In genomic region chr2:20642818-20643217, GRCm38 (mm10) we compare ENCODE assay signal across 16 mouse cellular contexts.
DNase-seq lines count a peak whose midpoint lies in the region; ATAC-seq and TF ChIP-seq lines count a peak whose summit lies in the region.
"Had no signal": no experiment of that assay in that cellular context is flagged by ENCODE, and none has a peak within 500 bp of the region (broad histone marks: within the 10 kb centered on the region; RNA-seq: fewer than 3 reads in every experiment).

No protein-coding gene starts in this region.

- in situ Hi-C loops in ES-E14 (cut with MboI; ENCODE audit: low sequenced_read_pairs in 2 of 2, unreplicated experiment in 2 of 2), result no loop called here

- DNase-seq in limb, embryonic 10.5 days (ENCODE audit: low spot score), result no peak
- no peak for DNase-seq in ES-E14 (ENCODE audit: low read depth, low spot score)
- DNase-seq in embryonic facial prominence, embryonic 10.5 days (ENCODE audit: low spot score), result peak; percentile 11
- DNase-seq in gastrocnemius, postnatal 25 days, result peak; percentile 87
- DNase-seq in layer of hippocampus, postnatal 14 days (ENCODE audit: low spot score in 2 of 2), result no peak
- no peak for DNase-seq in thymus, postnatal 14 days
- DNase-seq in urinary bladder, adult 2 months (ENCODE audit: low spot score), result no peak
- DNase-seq: cerebellum, adult 18-20 months; forebrain, postnatal 0 days; lung, postnatal 4 days; right cerebral cortex, postnatal 14 days had no signal

- H3K27me3 ChIP-seq in limb, embryonic 13.5 days, result no peaks in the 10 kb centered on the region
- no peaks in the 10 kb centered on the region for H3K27me3 ChIP-seq in limb, embryonic 10.5 days (ENCODE audit: low read depth, poor library complexity, severe bottlenecking)
- no peaks in the 10 kb centered on the region for H3K27me3 ChIP-seq in embryonic facial prominence, embryonic 10.5 days (replicated peaks; ENCODE audit: low read depth, poor library complexity, severe bottlenecking)
- H3K27me3 ChIP-seq: heart, embryonic 15.5 days; midbrain, embryonic 13.5 days had no signal

- ATAC-seq in limb, embryonic 13.5 days (ENCODE audit: low FRiP score, low read depth), result peak; percentile 80; the same call in 1 of the 2 replicates
- ATAC-seq: forebrain, postnatal 0 days; midbrain, embryonic 13.5 days had no signal

- no peaks in the 10 kb centered on the region for H3K36me3 ChIP-seq in limb, embryonic 13.5 days
- no peaks in the 10 kb centered on the region for H3K36me3 ChIP-seq in limb, embryonic 10.5 days
- no peaks in the 10 kb centered on the region for H3K36me3 ChIP-seq in ES-E14 (ENCODE audit: control insufficient read depth, insufficient read depth, low read length, poor library complexity, severe bottlenecking)
- no peaks in the 10 kb centered on the region for H3K36me3 ChIP-seq in embryonic facial prominence, embryonic 10.5 days (replicated peaks)
- H3K36me3 ChIP-seq: heart, embryonic 15.5 days; hindbrain, embryonic 10.5 days; midbrain, embryonic 13.5 days had no signal

- no peak overlapping the region for H3K4me2 ChIP-seq in limb, embryonic 13.5 days (replicated peaks)
- H3K4me2 ChIP-seq: heart, embryonic 15.5 days; midbrain, embryonic 13.5 days had no signal

- no peak overlapping the region for H3K9ac ChIP-seq in limb, embryonic 13.5 days
- no peak overlapping the region for H3K9ac ChIP-seq in ES-E14 (ENCODE audit: insufficient read depth, low read depth, low read length, poor library complexity, severe bottlenecking)
- H3K9ac ChIP-seq: forebrain, postnatal 0 days; heart, embryonic 15.5 days; liver, embryonic 14.5 days; midbrain, embryonic 13.5 days had no signal

- no peaks in the 10 kb centered on the region for H3K9me3 ChIP-seq in limb, embryonic 13.5 days
- H3K9me3 ChIP-seq in limb, embryonic 10.5 days (replicated peaks), result no peaks in the 10 kb centered on the region
- no peaks in the 10 kb centered on the region for H3K9me3 ChIP-seq in ES-E14 (ENCODE audit: control insufficient read depth, insufficient read depth, low read depth, low read length)
- no peaks in the 10 kb centered on the region for H3K9me3 ChIP-seq in embryonic facial prominence, embryonic 10.5 days
- H3K9me3 ChIP-seq: heart, embryonic 15.5 days; hindbrain, embryonic 10.5 days; midbrain, embryonic 13.5 days had no signal

- H3K4me1 ChIP-seq in limb, embryonic 13.5 days, result peaks cover 11% of the 10 kb centered on the region
- H3K4me1 ChIP-seq in limb, embryonic 10.5 days, result no peaks in the 10 kb centered on the region
- peaks cover 8 to 19% of the 10 kb centered on the region in 2 experiments for H3K4me1 ChIP-seq in ES-E14 (ENCODE audit: control insufficient read depth in 2 of 2, insufficient read depth in 2 of 2, low read length in 2 of 2, poor library complexity in 1 of 2)
- H3K4me1 ChIP-seq in embryonic facial prominence, embryonic 10.5 days, result peaks cover 4% of the 10 kb centered on the region; the same call in 1 of the 2 replicates
- H3K4me1 ChIP-seq: heart, embryonic 15.5 days; hindbrain, embryonic 10.5 days had no signal

- no peak overlapping the region for H3K27ac ChIP-seq in limb, embryonic 13.5 days
- H3K27ac ChIP-seq in limb, embryonic 10.5 days, result no peak overlapping the region
- peak overlapping the region; percentile 1; the same call in 1 of the 2 replicates for H3K27ac ChIP-seq in ES-E14 (ENCODE audit: insufficient read depth, low read depth, low read length, poor library complexity, severe bottlenecking)
- no peak overlapping the region for H3K27ac ChIP-seq in embryonic facial prominence, embryonic 10.5 days (replicated peaks)
- H3K27ac ChIP-seq: heart, embryonic 15.5 days; hindbrain, embryonic 10.5 days; liver, embryonic 14.5 days; midbrain, embryonic 13.5 days had no signal

- 67% methylated on average over 9 of the region's 9 CpGs for WGBS in limb, embryonic 13.5 days
- WGBS in limb, embryonic 10.5 days, result 73% methylated on average over 9 of the region's 9 CpGs
- WGBS in embryonic facial prominence, embryonic 10.5 days, result 77% methylated on average over 9 of the region's 9 CpGs

- H3K4me3 ChIP-seq in limb, embryonic 13.5 days, result no peak overlapping the region
- H3K4me3 ChIP-seq in limb, embryonic 10.5 days, result no peak overlapping the region
- no peak overlapping the region for H3K4me3 ChIP-seq in ES-E14 (ENCODE audit: insufficient read depth in 1 of 2, low read depth in 1 of 2, low read length in 2 of 2, poor library complexity in 1 of 2, severe bottlenecking in 1 of 2)
- no peak overlapping the region for H3K4me3 ChIP-seq in embryonic facial prominence, embryonic 10.5 days
- H3K4me3 ChIP-seq: heart, embryonic 15.5 days; hindbrain, embryonic 10.5 days; midbrain, embryonic 13.5 days had no signal

TF ChIP-seq in ES-E14, 5 proteins besides CTCF, POLR2A, EP300 and RAD21:
- TF ChIP-seq HCFC1 (IDR thresholded peaks at IDR 0.05; ENCODE audit: borderline replicate concordance, insufficient read depth, low read length), result no peak
- TF ChIP-seq CHD2 (IDR thresholded peaks at IDR 0.05; ENCODE audit: low read depth, low read length), result no peak
- TF ChIP-seq MAFK (IDR thresholded peaks at IDR 0.05; ENCODE audit: insufficient read depth, low read depth, low read length), result no peak
- TF ChIP-seq ZNF384 (IDR thresholded peaks at IDR 0.05; ENCODE audit: low read depth, low read length), result no peak
TF ChIP-seq in ES-E14: peak in this region for 0.

Comparison
In these comparisons a context has a peak if more than half of its experiments do, and no peak if none do; other contexts are left out.
1. DNase-seq: peak in embryonic facial prominence, embryonic 10.5 days (single experiment) and gastrocnemius, postnatal 25 days (single experiment); none in limb, embryonic 10.5 days (single experiment), ES-E14 (single experiment), layer of hippocampus, postnatal 14 days (0 of 2), thymus, postnatal 14 days (single experiment) and urinary bladder, adult 2 months (single experiment).